ENCODE assay signal across 33 mouse cellular contexts in the genomic region with DNA sequence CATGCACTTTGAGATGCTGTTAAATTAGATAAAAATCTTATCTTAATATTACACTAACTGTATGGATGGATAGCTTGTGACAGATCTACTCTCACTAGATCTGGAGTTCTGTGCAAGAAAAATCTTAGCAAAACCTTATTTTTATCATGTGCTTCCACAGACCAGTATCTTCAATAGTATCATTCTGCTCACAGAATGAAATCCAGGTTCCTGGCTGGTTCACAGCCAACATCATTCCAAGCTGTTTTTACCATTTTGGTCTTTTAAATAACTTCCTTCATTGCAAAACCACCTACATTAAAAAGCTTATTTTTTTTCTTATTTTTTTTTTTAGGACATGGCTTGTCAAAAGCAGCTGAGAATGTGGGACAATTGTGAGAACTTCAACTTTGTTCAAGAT.
DNase-seq lines count a peak whose midpoint lies in the region; ATAC-seq lines count a peak whose summit lies in the region.
"Had no signal": no experiment of that assay in that cellular context is flagged by ENCODE, and none has a peak within 500 bp of the region (broad histone marks: within the 10 kb centered on the region; RNA-seq: fewer than 3 reads in every experiment).

No protein-coding gene starts in this region.

- no peaks in the 10 kb centered on the region for H3K27me3 ChIP-seq in embryonic facial prominence, embryonic 11.5 days (ENCODE audit: control insufficient read depth, insufficient read depth, low read length)
- H3K27me3 ChIP-seq in embryonic facial prominence, embryonic 10.5 days (replicated peaks; ENCODE audit: low read depth, poor library complexity, severe bottlenecking) = no peaks in the 10 kb centered on the region
- H3K27me3 ChIP-seq: CH12.LX; forebrain, embryonic 15.5 days; heart, embryonic 12.5 days; hindbrain, embryonic 13.5 days; limb, embryonic 15.5 days; liver, embryonic 13.5 days had no signal

- DNase-seq in embryonic facial prominence, embryonic 11.5 days (ENCODE audit: low spot score) = peak; percentile 8
- no peak for DNase-seq in embryonic facial prominence, embryonic 10.5 days (ENCODE audit: low spot score)
- peak; percentile 6 for DNase-seq in gastrocnemius, postnatal 25 days
- DNase-seq in gastrocnemius, postnatal 14 days = no peak
- DNase-seq in lung, postnatal 25 days (ENCODE audit: low spot score) = peak; percentile 9
- DNase-seq in lung, postnatal 10 days = no peak
- DNase-seq in brain, adult 2 months (ENCODE audit: low read depth, low spot score) = peak; percentile 49
- DNase-seq in urinary bladder, adult 2 months (ENCODE audit: low spot score) = no peak
- DNase-seq: adrenal gland, adult 2 months; adrenal gland, postnatal 36 days; cerebellum, adult 2 months; cerebellum, postnatal 14 days; heart, adult 11 months; heart, postnatal 4 days; kidney, adult 8-10 months; kidney, postnatal 10 days; layer of hippocampus, postnatal 36 days; liver, embryonic 13.5 days; lung, adult 18-20 months; lung, postnatal 14 days; spleen, adult 18-20 months; thymus, adult 18-20 months; thymus, postnatal 25 days had no signal

- H3K9me3 ChIP-seq in embryonic facial prominence, embryonic 11.5 days (replicated peaks; ENCODE audit: control insufficient read depth, low read length) = no peaks in the 10 kb centered on the region
- H3K9me3 ChIP-seq in embryonic facial prominence, embryonic 10.5 days = no peaks in the 10 kb centered on the region
- H3K9me3 ChIP-seq: forebrain, embryonic 15.5 days; heart, embryonic 12.5 days; hindbrain, embryonic 13.5 days; limb, embryonic 10.5 days; limb, embryonic 15.5 days; liver, embryonic 13.5 days had no signal

- H3K4me3 ChIP-seq in embryonic facial prominence, embryonic 11.5 days (ENCODE audit: low read depth, low read length) = no peak overlapping the region
- no peak overlapping the region for H3K4me3 ChIP-seq in embryonic facial prominence, embryonic 10.5 days
- H3K4me3 ChIP-seq: forebrain, embryonic 15.5 days; heart, embryonic 12.5 days; hindbrain, embryonic 13.5 days; limb, embryonic 10.5 days; limb, embryonic 15.5 days; liver, embryonic 13.5 days had no signal

- no peak overlapping the region for H3K27ac ChIP-seq in embryonic facial prominence, embryonic 11.5 days (replicated peaks; ENCODE audit: low read depth, low read length)
- H3K27ac ChIP-seq in embryonic facial prominence, embryonic 10.5 days (replicated peaks) = no peak overlapping the region
- H3K27ac ChIP-seq: forebrain, embryonic 15.5 days; hindbrain, embryonic 13.5 days; limb, embryonic 10.5 days; limb, embryonic 15.5 days; liver, embryonic 13.5 days had no signal

- intact Hi-C loops in gastrocnemius, postnatal 14 days (cut with DNase I; ENCODE audit: low total_unique reads) = no loop called here

- H3K4me1 ChIP-seq in embryonic facial prominence, embryonic 11.5 days (ENCODE audit: control insufficient read depth, insufficient read depth, low read length) = no peaks in the 10 kb centered on the region
- H3K4me1 ChIP-seq in embryonic facial prominence, embryonic 10.5 days = no peaks in the 10 kb centered on the region
- H3K4me1 ChIP-seq: forebrain, embryonic 15.5 days; heart, embryonic 12.5 days; hindbrain, embryonic 13.5 days; limb, embryonic 10.5 days; limb, embryonic 15.5 days; liver, embryonic 13.5 days had no signal

- H3K36me3 ChIP-seq in embryonic facial prominence, embryonic 11.5 days (replicated peaks; ENCODE audit: control insufficient read depth, insufficient read depth, low read depth, low read length) = no peaks in the 10 kb centered on the region
- H3K36me3 ChIP-seq in embryonic facial prominence, embryonic 10.5 days (replicated peaks) = no peaks in the 10 kb centered on the region
- H3K36me3 ChIP-seq: forebrain, embryonic 15.5 days; heart, embryonic 12.5 days; hindbrain, embryonic 13.5 days; limb, embryonic 10.5 days; limb, embryonic 15.5 days; liver, embryonic 13.5 days had no signal

- no peak overlapping the region for H3K4me2 ChIP-seq in embryonic facial prominence, embryonic 11.5 days (ENCODE audit: low read depth, low read length)
- H3K4me2 ChIP-seq: forebrain, embryonic 15.5 days; heart, embryonic 12.5 days; hindbrain, embryonic 13.5 days; limb, embryonic 15.5 days; liver, embryonic 13.5 days; midbrain, embryonic 11.5 days had no signal

- ATAC-seq in embryonic facial prominence, embryonic 11.5 days (replicated peaks; ENCODE audit: insufficient number of reproducible peaks, low FRiP score, low TSS enrichment, low read depth) = no peak
- ATAC-seq: activated CD4-positive, CD25-positive, alpha-beta regulatory T cell, adult 4 months; forebrain, embryonic 15.5 days; intestine, embryonic 16.5 days; midbrain, embryonic 16.5 days had no signal

- H3K9ac ChIP-seq in embryonic facial prominence, embryonic 11.5 days (replicated peaks; ENCODE audit: low read length) = no peak overlapping the region
- H3K9ac ChIP-seq: forebrain, embryonic 15.5 days; heart, embryonic 12.5 days; hindbrain, embryonic 13.5 days; limb, embryonic 15.5 days; liver, embryonic 13.5 days had no signal

Comparison
In these comparisons a context has a peak if more than half of its experiments do, and no peak if none do; other contexts are left out.
1. DNase-seq: peak in embryonic facial prominence, embryonic 11.5 days (single experiment), gastrocnemius, postnatal 25 days (single experiment), lung, postnatal 25 days (single experiment) and brain, adult 2 months (single experiment); none in embryonic facial prominence, embryonic 10.5 days (single experiment), gastrocnemius, postnatal 14 days (single experiment), lung, postnatal 10 days (single experiment) and urinary bladder, adult 2 months (single experiment).